ENCODE assay signal across 8 mouse cellular contexts in the genomic region with DNA sequence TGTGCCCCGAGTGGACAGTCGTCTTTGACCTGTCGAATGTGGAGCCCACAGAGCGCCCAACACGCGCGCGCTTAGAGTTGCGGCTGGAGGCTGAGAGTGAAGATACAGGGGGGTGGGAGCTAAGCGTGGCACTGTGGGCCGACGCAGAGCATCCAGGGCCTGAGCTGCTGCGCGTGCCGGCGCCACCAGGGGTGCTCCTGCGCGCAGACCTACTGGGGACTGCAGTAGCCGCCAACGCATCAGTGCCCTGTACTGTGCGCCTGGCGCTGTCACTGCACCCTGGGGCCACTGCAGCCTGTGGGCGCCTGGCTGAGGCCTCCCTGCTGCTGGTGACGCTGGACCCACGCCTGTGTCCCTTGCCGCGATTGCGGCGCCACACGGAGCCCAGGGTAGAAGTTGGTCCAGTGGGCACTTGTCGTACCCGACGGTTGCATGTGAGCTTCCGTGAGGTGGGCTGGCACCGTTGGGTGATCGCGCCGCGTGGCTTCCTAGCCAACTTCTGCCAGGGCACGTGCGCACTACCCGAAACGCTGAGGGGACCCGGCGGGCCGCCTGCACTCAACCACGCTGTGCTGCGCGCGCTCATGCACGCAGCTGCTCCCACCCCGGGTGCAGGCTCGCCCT. TPM values are rescaled to one million over a fixed set of nuclear protein-coding genes. Genes with fewer than 3 reads are reported as not detected.
A peak's percentile ranks its signal among the peaks of the same experiment; 100 is the strongest.
DNase-seq lines count a peak whose midpoint lies in the region; ATAC-seq and TF ChIP-seq lines count a peak whose summit lies in the region.

No protein-coding gene starts in this region.

- peak overlapping the region; percentile 32 for H3K4me3 ChIP-seq in kidney, embryonic 15.5 days (replicated peaks)
- peak overlapping the region; percentile 2; the same call in 1 of the 2 replicates for H3K4me3 ChIP-seq in forebrain, embryonic 15.5 days
- no peak overlapping the region for H3K4me3 ChIP-seq in intestine, postnatal 0 days (ENCODE audit: low read depth, low read length)
- H3K4me3 ChIP-seq in liver, embryonic 15.5 days (replicated peaks) = no peak overlapping the region; the same call in 1 of the 2 replicates

- H3K9ac ChIP-seq in kidney, embryonic 15.5 days = peak overlapping the region; percentile 12; the same call in 1 of the 2 replicates
- H3K9ac ChIP-seq in forebrain, embryonic 15.5 days (replicated peaks) = no peak overlapping the region
- no peak overlapping the region for H3K9ac ChIP-seq in intestine, postnatal 0 days (ENCODE audit: low read depth, low read length)
- H3K9ac ChIP-seq in liver, embryonic 15.5 days = no peak overlapping the region

- H3K4me1 ChIP-seq in kidney, embryonic 15.5 days = peaks cover 27% of the 10 kb centered on the region
- H3K4me1 ChIP-seq in forebrain, embryonic 15.5 days = peaks cover 28% of the 10 kb centered on the region
- no peaks in the 10 kb centered on the region for H3K4me1 ChIP-seq in intestine, postnatal 0 days (replicated peaks; ENCODE audit: control insufficient read depth, insufficient read depth, low read length)
- peaks cover 49% of the 10 kb centered on the region for H3K4me1 ChIP-seq in liver, embryonic 15.5 days (replicated peaks)

- H3K36me3 ChIP-seq in kidney, embryonic 15.5 days = peaks cover 50% of the 10 kb centered on the region
- H3K36me3 ChIP-seq in forebrain, embryonic 15.5 days = peaks cover 61% of the 10 kb centered on the region
- H3K36me3 ChIP-seq in intestine, postnatal 0 days (ENCODE audit: control insufficient read depth, insufficient read depth) = peaks cover 47% of the 10 kb centered on the region
- H3K36me3 ChIP-seq in liver, embryonic 15.5 days (replicated peaks) = peaks cover 54% of the 10 kb centered on the region

- no peaks in the 10 kb centered on the region for H3K9me3 ChIP-seq in kidney, embryonic 15.5 days (replicated peaks)
- H3K9me3 ChIP-seq in forebrain, embryonic 15.5 days = no peaks in the 10 kb centered on the region
- H3K9me3 ChIP-seq in intestine, postnatal 0 days (ENCODE audit: control insufficient read depth) = no peaks in the 10 kb centered on the region
- 0 out of 2 replicates have a peak, but pooled peaks cover 3% of the 10 kb centered on the region for H3K9me3 ChIP-seq in liver, embryonic 15.5 days (replicated peaks)

- no peak for DNase-seq in kidney, adult 11 months
- DNase-seq in brain, adult 2 months (ENCODE audit: low read depth, low spot score) = peak; percentile 84
- DNase-seq in right cerebral cortex, postnatal 25 days = peak; percentile 70
- DNase-seq in ovary, postnatal 14 days (ENCODE audit: low spot score) = no peak

- peak overlapping the region; percentile 14; the same call in 1 of the 2 replicates for H3K27ac ChIP-seq in kidney, embryonic 15.5 days
- peak overlapping the region; percentile 55; the same call in 1 of the 2 replicates for H3K27ac ChIP-seq in forebrain, embryonic 15.5 days (replicated peaks)
- no peak overlapping the region for H3K27ac ChIP-seq in intestine, postnatal 0 days (ENCODE audit: low read depth, low read length)
- H3K27ac ChIP-seq in liver, embryonic 15.5 days (replicated peaks) = no peak overlapping the region

- 29% methylated on average over 53 of the region's 53 CpGs for WGBS in kidney, embryonic 15.5 days
- 30% methylated on average over 53 of the region's 53 CpGs for WGBS in forebrain, embryonic 15.5 days
- 56% methylated on average over 52 of the region's 53 CpGs for WGBS in intestine, postnatal 0 days
- 52% methylated on average over 53 of the region's 53 CpGs for whole genome bisulfite sequencing in liver, embryonic 15.5 days (ENCODE audit: insufficient replicate concordance)

- peak; percentile 85 for ATAC-seq in kidney, embryonic 15.5 days (replicated peaks; ENCODE audit: low FRiP score)
- peak; percentile 77 for ATAC-seq in forebrain, embryonic 15.5 days (replicated peaks)
- ATAC-seq in intestine, postnatal 0 days = peak; percentile 48
- peak; percentile 25; the same call in 1 of the 2 replicates for ATAC-seq in liver, embryonic 15.5 days (ENCODE audit: insufficient read depth)

- peaks cover 13% of the 10 kb centered on the region for H3K27me3 ChIP-seq in kidney, embryonic 15.5 days
- no peaks in the 10 kb centered on the region for H3K27me3 ChIP-seq in forebrain, embryonic 15.5 days
- no peaks in the 10 kb centered on the region for H3K27me3 ChIP-seq in intestine, postnatal 0 days (replicated peaks; ENCODE audit: control insufficient read depth, insufficient read depth, low read length)
- peaks cover 14% of the 10 kb centered on the region for H3K27me3 ChIP-seq in liver, embryonic 15.5 days

- peak; percentile 67 for TF ChIP-seq CTCF in intestine, postnatal 0 days (IDR thresholded peaks at IDR 0.05; ENCODE audit: low read depth)

- H3K4me2 ChIP-seq in kidney, embryonic 15.5 days = peak overlapping the region; percentile 60
- H3K4me2 ChIP-seq in forebrain, embryonic 15.5 days (replicated peaks) = peak overlapping the region; percentile 19; the same call in 1 of the 2 replicates
- 0 out of 2 replicates have a peak overlapping the region, but pooled peaks have one; percentile 17 for H3K4me2 ChIP-seq in intestine, postnatal 0 days (replicated peaks; ENCODE audit: low read depth)
- H3K4me2 ChIP-seq in liver, embryonic 15.5 days = peak overlapping the region; percentile 27; the same call in 1 of the 2 replicates

RNA-seq across cellular contexts. Expression of gene Gdf1, which starts 1.2 kb away (rescaled TPM):
- polyA plus RNA-seq in kidney, embryonic 15.5 days (2015; fragmentation: Nextera tagmentation; extraction: Ambion mirVana) = 5.2 and 6.2 TPM in 2 replicates
- polyA plus RNA-seq in forebrain, embryonic 15.5 days (2015; fragmentation: Nextera tagmentation; extraction: Ambion mirVana) = 0.87 and 5.1 TPM in 2 replicates
- 0.38 TPM in 1 of 2 replicates, not detected in the other for polyA plus RNA-seq in intestine, postnatal 0 days (2015; fragmentation: Nextera tagmentation; extraction: Ambion mirVana)
- 0.10 and 0.26 TPM in 2 replicates for polyA plus RNA-seq in liver, embryonic 15.5 days (2015; fragmentation: Nextera tagmentation; extraction: Ambion mirVana)

RNA-seq across cellular contexts. Expression of gene Cers1, which starts 15.3 kb away (rescaled TPM):
- polyA plus RNA-seq in kidney, embryonic 15.5 days (2015; fragmentation: Nextera tagmentation; extraction: Ambion mirVana) = 2.6 and 4.0 TPM in 2 replicates
- polyA plus RNA-seq in forebrain, embryonic 15.5 days (2015; fragmentation: Nextera tagmentation; extraction: Ambion mirVana) = 31.3 and 31.9 TPM in 2 replicates
- polyA plus RNA-seq in intestine, postnatal 0 days (2015; fragmentation: Nextera tagmentation; extraction: Ambion mirVana) = 1.3 and 1.7 TPM in 2 replicates
- polyA plus RNA-seq in liver, embryonic 15.5 days (2015; fragmentation: Nextera tagmentation; extraction: Ambion mirVana) = 0.13 and 0.25 TPM in 2 replicates

RNA-seq across cellular contexts. Expression of gene Upf1, which starts 22.2 kb away (rescaled TPM):
- 17.1 and 17.2 TPM in 2 replicates for polyA plus RNA-seq in kidney, embryonic 15.5 days (2015; fragmentation: Nextera tagmentation; extraction: Ambion mirVana)
- polyA plus RNA-seq in forebrain, embryonic 15.5 days (2015; fragmentation: Nextera tagmentation; extraction: Ambion mirVana) = 17.5 and 17.8 TPM in 2 replicates
- polyA plus RNA-seq in intestine, postnatal 0 days (2015; fragmentation: Nextera tagmentation; extraction: Ambion mirVana) = 9.7 and 10.1 TPM in 2 replicates
- polyA plus RNA-seq in liver, embryonic 15.5 days (2015; fragmentation: Nextera tagmentation; extraction: Ambion mirVana) = 9.7 and 10.6 TPM in 2 replicates

RNA-seq across cellular contexts. Expression of gene Cope, which starts 28.5 kb away (rescaled TPM):
- polyA plus RNA-seq in kidney, embryonic 15.5 days (2015; fragmentation: Nextera tagmentation; extraction: Ambion mirVana) = 320 and 327 TPM in 2 replicates
- polyA plus RNA-seq in forebrain, embryonic 15.5 days (2015; fragmentation: Nextera tagmentation; extraction: Ambion mirVana) = 266 and 271 TPM in 2 replicates
- polyA plus RNA-seq in intestine, postnatal 0 days (2015; fragmentation: Nextera tagmentation; extraction: Ambion mirVana) = 338 and 383 TPM in 2 replicates
- 190 and 246 TPM in 2 replicates for polyA plus RNA-seq in liver, embryonic 15.5 days (2015; fragmentation: Nextera tagmentation; extraction: Ambion mirVana)

RNA-seq across cellular contexts. Expression of gene Ddx49, which starts 28.6 kb away (rescaled TPM):
- 45.1 and 49.0 TPM in 2 replicates for polyA plus RNA-seq in kidney, embryonic 15.5 days (2015; fragmentation: Nextera tagmentation; extraction: Ambion mirVana)
- polyA plus RNA-seq in forebrain, embryonic 15.5 days (2015; fragmentation: Nextera tagmentation; extraction: Ambion mirVana) = 52.2 and 53.8 TPM in 2 replicates
- 32.9 and 34.5 TPM in 2 replicates for polyA plus RNA-seq in intestine, postnatal 0 days (2015; fragmentation: Nextera tagmentation; extraction: Ambion mirVana)
- 19.5 and 22.4 TPM in 2 replicates for polyA plus RNA-seq in liver, embryonic 15.5 days (2015; fragmentation: Nextera tagmentation; extraction: Ambion mirVana)

Comparison
In these comparisons a context has a peak if more than half of its experiments do, and no peak if none do; other contexts are left out.
1. ATAC-seq: peak in every context shown above with its lines; median percentile 85 in kidney, embryonic 15.5 days; 77 in forebrain, embryonic 15.5 days; 48 in intestine, postnatal 0 days; 25 in liver, embryonic 15.5 days.
2. H3K27ac ChIP-seq: peak in kidney, embryonic 15.5 days (single experiment) and forebrain, embryonic 15.5 days (single experiment); none in intestine, postnatal 0 days (single experiment) and liver, embryonic 15.5 days (single experiment).
3. H3K4me3 ChIP-seq: peak in kidney, embryonic 15.5 days (single experiment) and forebrain, embryonic 15.5 days (single experiment); none in intestine, postnatal 0 days (single experiment) and liver, embryonic 15.5 days (single experiment).
4. DNase-seq: peak in brain, adult 2 months (single experiment) and right cerebral cortex, postnatal 25 days (single experiment); none in kidney, adult 11 months (single experiment) and ovary, postnatal 14 days (single experiment).
5. Peak in every context shown above with its lines, with median percentiles within 50 percentile points of each other: H3K4me2 ChIP-seq.